Mouse (Mus musculus) embryo, embryonic 10 days (tissue): ENCODE measurements around the gene Lrp5.

Experiments used
- DNase-seq: peaks from one replicate; pipeline ENCODE4 v3.0.0-alpha.2; 2015; ENCODE audit warnings: low spot score

The Lrp5 gene

DNA sequence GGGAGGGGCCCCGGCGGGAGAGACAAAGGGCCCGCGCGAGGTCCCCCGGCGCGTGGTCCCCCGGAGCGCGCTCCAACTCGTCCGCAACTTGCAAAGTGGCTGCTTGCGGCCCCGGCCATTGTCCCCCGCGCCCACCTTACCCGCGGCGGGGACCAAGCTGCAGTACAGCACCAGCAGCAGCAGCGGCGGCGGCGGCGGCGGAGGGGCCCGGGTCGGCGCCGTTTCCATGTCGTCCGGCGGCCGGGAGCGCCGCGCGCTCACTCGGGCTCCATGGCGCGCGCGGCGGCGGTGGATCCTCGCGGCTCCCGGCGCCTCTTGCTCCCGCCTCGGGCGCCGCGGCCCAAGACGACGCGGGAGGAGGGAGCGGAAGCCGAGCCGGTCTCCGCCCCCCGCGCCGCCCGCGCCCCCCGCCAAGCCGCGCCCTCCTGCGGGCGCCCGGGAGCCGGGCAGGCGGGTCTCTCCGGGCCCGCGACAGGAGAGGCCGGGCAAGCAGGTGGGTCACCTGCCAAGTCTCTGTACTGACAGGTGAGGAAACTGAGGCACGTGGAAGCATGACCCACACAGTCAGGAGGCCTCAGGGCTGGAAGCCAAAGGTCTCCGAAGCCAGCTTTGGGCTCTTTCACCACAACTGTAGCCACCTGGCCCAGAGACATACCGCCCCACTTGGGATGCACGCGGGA lies at the start of gene Lrp5:
Gene Lrp5 (minus strand): TSS at position 350 of the 680 bp plus-strand sequence.
- DNase-seq = peak; percentile 57

DNA sequence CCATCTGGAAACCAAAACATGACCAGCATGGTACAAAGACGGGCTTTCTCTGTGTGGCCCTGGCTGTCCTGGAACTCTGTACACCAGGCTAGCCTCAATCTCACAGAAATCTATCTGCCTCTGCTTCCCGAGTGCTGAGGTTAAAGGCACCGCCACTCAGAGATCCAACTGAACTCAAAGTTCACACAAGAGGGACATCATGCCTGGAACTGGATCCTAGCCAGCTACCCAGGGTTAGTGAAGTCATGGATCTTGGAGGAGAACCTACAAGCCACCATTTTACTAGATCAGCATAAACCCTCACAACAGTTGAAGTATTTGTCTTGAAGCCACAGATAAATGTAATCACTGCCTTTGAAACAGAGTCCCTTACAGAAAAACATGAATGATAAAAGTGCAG lies 49.6 kb upstream of the Lrp5 start:
- no peak for DNase-seq

DNA sequence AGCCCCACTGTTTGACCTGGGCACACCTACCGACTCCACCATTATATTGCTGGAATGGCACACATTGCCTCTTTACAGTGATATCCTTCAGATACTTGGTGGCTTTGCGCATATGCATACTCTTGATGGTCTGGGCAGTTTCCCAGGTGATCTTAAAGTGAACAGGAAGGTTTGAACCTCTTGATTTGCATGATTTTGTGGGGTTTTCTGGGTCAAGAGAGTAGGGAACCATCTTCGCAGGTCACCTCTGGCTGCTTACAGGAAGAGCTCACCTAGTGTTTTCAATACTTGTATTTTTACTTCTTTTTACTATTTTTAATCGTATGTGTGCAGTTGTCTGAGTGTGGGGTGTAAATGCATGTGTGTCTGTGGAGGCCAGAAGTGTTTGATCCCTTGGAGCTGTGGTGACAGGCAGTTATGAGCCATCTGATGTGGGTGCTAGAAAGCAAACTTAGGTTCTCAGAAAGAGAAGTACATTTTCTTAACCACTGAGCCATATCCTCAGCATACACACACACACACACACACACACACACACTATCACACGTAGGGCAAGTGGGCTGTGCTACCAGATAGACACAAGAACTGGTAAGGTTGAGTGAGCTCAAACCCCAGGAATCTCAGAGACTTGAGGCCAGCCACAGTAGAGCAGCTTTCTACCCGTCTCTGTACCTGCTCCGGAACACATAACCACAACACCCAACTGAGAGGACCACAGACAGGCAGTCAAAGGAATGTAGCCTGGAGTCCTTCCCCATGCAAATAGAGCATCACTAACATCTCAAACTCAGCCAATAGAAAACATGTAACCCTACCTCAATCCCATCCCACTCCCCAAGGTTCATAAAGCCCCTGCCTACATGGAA lies 44.6 kb upstream of the Lrp5 start:
- no peak for DNase-seq

DNA sequence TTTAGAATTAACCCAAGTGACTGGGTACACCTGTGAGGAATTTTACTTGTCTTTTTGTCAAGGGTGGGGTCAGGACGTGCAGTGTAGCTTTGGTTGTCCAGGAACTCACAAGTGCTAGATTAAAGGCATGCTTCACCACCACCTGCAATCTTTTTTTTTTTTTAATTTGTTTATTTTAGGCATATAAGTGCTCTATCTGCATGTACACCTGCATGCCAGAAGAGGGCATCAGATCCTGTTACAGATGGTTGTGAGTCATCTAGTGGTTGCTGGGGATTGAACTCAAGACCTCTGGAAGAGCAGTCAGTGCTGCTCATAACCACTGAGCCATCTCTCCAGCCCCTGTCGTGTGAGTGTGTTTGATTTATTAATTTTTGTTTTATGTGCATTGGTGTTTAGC lies 42.5 kb upstream of the Lrp5 start:
- DNase-seq = no peak

DNA sequence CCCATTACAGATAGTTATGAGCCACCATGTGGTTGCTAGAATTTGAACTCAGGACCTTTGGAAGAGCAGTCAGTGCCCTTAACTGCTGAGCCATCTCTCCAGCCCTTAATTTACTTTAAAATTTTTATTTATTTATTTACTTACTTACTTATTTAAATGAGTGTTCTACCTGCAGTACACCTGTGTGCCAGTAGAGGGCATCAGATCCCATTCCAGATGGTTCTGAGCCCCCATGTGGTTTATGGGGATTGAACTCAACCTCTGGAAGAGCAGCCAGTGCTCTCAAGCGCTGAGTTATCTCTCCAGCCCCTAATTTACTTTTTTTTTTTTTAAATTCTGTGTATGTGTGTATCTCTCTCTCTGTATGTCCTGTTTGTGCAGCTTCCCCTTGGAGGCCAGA lies 38.4 kb upstream of the Lrp5 start:
- DNase-seq = peak; percentile 76

DNA sequence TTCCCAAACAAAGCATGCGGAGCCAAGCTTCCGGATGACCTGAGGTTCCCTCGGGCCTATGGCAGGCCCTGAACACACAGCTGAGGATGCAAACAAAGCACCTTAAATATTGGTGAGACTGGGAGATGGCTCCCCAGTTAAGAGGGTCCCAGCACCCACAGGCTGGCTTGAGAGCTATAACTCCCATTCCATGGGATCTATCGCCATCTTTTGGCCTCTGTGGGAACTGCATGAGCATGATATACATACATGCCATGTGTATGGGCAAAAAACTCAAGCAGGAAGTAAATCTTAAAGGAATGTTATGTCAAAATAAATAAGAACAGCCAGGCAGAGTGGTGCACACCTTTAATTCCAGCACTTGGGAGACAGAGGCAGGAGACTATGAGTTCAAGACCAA lies 37.5 kb upstream of the Lrp5 start:
- peak; percentile 53 for DNase-seq

DNA sequence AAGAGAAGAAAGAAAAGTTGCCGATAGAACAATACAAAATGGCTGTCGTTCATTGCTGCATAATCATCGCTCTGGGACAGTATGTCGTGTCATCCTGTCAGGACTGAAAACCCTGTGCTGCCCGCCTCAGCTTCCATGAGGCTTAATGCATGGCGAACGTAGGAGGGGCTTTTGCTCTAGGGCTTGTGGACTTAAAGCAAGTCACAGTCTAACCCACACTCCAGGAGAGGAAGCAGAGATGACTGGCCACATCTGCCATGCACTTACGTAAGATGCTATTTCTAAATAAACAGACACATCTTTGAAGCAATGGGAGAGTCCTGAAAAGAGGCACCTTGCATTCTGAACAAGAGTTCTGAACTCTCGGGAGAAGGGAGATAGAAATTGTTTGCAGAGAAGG lies 36.8 kb upstream of the Lrp5 start:
- DNase-seq = no peak

DNA sequence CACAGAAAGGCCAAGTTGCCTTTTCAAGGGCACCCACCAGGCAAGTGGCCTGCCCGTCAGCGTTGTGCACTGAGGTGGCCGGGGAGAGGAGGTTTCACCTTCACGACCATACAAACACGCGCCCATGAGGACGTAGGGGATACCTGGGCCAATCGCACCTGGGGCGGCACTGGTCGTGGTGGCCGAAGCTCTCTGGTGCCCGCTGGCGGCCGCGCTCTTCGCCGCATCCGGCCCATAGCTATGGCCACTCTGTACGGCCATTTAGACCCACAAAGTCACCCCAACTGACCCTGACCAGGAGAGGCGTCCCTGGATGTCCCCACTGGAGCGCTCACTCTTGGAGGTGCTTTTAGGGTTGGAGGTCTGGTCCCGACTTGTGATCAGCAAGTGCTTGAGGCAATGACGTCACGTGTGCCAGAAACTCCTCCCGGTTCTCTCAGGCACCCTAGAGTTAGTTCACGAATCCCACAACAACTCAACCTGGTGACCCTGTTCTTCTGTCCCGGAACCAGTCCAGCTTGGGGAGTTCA lies 33.1 kb upstream of the Lrp5 start:
- DNase-seq = peak; percentile 74

DNA sequence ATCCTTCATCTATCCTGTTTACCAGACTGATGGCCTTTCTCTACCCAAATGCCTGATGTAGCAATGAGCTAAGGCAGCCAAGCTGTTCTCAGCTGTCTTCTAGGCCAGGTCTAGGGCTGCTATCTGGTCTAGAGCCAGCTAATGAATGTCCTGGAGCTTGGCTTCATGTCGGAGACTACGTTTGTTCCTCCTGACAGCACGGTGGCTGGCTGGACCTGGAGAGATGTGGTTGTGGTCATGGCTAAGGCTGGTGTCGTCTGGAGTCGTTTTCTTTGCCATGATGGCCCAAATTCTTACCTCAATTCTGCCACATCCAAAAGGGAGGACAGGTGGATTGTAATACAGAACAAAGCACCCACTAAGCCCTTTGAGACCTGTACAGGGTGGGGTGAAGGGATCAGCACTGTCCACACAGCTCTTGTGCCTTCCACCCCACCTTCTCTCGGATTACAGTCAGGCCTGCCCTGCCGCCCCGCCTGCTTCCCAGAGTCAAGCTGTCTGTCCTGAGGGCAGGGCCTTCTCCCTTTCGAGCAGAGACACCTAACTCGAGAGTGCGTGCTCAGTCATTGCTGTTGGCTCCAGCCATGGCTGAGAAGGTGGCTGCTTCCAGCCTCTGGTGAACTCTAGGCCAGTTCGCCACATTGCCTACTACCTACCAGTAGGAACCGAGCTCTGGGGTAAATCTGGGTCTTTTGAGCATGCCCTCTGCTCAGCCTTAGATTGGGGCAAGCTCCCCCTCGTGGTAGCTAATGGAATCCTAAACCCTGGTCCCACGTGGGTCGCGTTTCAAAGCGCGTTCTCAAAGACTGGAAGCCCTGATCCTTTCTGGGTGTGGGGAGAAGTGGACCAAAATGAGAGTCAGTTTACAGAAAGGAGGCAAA lies 32.4 kb upstream of the Lrp5 start:
- DNase-seq = peak; percentile 85

DNA sequence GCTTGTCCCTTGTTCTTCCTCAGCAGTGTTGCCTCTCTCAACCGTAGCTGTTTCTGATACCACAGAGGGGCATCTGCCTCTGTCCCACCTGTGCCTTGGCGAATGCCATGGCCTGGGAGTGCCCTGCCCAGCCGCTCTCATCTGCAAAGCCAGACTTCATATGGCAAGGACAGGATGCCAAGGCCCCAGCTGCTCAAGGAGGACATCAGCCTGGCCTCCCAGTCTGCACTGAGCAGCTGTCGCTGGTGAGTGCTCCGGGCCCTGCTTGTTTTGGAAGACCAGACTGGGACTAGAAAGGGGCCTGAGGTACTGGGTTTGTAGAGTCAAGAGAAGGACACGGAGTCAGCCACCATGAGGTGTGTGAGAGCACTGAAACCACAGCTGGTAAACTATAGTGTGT lies 28.0 kb upstream of the Lrp5 start:
- no peak for DNase-seq

DNA sequence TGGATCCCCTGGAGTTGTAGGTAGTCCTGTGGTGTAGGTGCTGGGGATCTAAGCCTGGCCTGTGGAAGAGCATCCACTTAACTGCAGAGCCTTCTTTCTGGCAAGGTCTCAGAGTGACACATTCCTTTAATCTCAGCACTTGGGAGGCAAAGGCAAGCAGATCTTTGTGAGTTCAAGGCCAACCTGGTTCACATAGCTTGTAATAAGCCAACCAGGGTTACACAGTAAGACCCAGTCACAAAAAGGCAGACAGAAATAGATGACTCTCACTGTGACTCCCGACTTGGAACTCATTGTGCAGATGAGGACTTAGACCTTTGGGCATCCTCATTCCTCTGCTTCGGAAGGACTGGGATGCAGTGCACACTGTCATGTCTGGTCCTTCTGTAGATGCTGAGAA lies 24.1 kb upstream of the Lrp5 start:
- DNase-seq = no peak

DNA sequence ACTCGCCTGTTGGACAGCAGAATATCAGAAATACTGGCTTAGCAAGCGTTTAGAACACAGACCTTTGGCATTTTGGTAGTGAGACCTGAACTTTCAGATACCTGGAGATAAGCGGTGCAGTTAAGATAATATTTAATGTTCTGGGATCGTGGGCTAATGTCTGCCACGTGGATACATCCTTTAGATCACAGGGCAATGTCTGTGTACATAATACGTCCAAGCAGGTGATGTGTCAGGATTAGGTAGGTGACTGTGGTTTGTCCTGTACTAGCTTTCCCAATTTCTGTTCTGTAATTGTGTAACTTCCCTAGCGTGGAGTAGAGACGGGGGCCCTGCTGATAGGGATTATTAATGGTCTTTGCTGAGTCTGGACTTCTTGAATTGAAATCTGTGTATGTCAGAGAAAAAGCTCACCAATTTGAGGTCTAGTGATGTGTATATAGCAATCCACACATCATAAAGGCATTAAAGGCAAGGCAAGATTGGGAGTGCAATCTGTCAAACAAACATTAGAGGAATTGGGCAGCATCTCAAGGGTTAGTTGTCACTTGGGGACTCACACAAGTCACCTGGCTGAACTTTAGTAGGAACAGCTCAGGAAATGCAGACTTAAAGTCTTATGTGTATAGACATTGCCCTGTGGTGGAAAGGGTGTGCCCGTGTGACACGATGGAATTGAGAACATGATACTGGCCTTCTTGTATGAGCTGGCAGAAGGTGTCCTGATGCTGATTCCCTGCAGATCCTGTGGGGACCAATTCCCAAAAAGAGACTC lies 22.8 kb upstream of the Lrp5 start:
- DNase-seq = no peak

DNA sequence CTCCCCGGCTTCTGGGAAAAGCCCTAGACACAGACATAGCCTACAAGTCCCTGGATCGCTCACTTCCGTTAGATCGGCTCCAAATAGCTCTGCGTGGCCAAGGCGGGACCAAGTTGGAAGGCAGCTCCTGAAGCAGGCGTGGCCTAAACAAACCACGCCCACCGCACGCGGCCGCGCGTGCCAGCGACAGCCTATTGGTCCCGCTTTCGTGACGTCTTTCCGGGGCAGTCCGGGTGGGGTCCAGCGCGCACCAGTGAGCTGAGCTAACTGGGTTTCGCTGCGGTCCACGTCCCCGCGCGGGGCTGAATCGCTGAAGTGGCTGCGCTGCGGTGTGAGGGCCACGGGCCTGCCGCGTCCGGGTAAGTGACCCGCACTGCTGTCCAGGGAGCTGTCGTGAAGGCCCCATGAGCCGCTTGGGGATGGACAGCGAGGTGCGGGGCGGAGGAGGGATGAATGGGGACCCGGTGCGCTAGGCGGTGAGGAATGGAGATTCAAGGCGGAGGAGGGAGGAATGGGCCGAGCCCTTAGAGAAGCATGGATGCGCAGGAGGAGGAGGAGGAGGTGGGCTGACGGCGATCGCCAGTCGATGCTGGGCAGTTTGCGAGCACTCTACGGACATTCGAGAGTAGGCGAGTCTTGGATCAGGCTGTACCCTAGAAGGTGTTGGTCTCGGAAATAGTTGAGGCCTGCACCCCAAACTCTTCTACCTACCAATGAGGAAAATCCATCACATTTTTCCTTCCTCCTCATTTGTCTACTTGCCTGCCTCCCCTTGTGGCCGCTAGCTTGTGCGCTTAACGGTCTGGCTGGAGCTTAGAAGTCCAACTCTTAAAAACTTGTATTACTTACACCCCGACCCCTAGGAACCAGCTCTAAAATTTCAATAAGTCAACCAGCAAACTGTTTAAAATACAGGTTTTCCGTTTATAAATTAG lies 22.0 kb upstream of the Lrp5 start, which contains the start of gene 1810055G02Rik:
Gene 1810055G02Rik (plus strand): TSS at position 216 of the 935 bp plus-strand sequence.
- peak; percentile 99 for DNase-seq

DNA sequence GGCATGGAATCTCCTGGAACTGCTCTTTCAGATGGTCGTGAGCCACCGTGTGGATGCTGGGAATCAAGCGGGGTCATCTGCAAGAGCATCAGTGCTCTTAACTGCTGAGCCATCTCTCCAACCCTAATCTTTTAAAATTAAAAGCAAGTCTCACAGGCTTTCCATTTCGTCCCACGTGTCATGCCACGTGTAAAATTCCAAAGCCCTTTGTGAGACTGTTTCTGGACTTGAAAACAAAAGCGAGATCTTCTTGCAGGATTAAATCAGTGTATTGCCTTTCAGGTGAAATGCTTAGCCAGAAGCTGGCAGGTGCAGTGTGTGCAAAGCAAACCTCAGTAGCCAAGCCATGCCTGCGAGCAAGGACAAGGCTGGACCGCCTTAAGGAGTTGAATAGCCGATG lies 21.2 kb upstream of the Lrp5 start:
- no peak for DNase-seq

DNA sequence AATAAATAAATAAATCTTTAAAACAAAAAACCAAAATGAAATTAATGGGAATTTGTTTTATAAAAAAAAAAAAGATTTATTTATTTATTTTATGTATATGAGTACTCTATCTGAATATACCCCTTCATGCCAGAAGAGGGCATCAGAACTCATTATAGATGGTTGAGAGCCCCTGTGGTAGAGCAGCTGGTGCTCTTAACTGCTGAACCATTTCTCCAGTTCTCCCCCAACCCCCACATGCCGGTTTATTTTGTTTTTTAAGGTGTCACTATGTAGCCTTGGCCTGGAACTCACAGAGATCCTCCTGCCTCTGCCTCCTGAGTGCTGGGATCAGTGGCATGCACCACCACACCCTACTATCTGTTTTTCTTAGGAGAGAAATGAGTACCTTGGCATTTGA lies 19.9 kb upstream of the Lrp5 start:
- DNase-seq = peak; percentile 23

DNA sequence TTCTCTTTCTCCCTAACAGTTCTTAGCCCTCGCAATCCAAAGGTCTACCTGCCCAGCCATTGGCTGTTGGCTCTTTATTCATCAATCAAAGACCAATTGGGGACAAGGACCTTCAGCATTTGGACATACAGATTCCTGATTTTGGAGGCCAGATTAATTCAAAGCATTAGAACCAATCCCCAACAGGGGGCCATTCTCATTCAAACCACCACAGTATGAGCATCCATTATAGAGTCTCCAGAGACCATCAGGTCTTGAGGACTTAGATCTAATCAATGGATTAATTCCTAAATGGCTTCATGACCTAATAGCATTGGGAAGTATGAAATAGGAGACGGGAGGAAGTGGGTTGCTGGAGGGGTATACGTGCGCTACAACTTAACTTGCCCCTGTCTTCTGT lies 16.1 kb upstream of the Lrp5 start:
- DNase-seq = no peak

DNA sequence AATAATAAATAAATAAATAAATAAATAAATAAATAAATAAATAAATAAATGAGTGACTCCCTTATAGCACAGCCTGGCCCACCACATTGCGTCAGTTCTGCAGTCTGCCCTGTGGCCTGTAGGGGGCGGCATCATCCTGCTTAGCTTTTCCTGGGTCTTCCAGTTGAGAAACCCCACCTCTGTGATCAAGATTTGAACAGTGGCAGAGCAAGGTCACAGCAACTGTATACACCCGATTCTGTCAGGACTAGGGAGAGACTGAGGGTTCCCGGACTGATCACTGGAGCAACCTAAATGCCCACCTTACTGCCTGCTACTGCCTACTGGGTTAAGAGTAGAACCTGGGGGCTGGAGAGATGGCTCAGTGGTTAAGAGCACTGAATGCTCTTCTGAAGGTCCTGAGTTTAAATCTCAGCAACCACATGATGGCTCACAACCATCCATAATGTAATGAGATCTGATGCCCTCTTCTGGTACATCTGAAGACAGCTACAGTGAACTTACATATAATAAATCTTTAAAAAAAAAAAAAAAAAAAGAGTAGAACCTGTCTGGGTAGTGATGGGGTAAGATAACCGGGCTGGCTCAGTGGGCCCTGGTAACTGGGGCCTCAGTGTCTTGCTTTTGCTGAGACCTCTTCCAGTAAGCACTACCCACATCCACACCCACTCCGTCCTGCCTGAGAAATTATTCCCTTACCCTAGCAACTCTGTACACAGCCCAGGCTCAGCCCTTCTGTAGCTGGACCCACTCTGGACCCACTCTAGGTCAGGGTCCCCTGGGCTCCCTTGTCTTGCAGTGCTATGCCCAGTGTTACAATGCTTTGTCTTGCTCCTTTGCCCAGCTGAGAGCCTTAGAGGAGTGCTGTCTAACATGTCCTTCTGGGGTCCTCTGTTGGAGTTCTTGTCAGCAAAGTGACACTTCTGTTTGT lies 13.4 kb upstream of the Lrp5 start:
- DNase-seq = peak; percentile 89

DNA sequence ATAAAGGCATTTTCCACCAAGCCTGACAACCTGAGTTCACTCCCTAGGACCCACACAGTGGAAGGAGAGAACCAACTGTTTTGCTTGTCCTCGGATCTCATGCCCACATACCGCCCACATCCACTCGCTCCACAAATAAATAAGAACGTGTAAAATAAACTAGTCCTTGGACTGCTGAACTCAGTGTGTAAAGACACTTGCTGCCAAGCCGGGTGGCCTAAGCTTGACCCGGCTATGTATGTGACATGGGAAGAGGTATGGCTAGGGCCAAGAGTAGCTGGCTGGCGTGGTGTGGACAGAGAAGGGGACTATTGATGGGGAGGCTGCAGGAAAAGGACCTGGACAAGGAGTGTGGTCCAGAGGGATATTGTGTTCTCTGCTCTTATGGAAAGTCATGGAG lies 11.7 kb upstream of the Lrp5 start:
- no peak for DNase-seq

DNA sequence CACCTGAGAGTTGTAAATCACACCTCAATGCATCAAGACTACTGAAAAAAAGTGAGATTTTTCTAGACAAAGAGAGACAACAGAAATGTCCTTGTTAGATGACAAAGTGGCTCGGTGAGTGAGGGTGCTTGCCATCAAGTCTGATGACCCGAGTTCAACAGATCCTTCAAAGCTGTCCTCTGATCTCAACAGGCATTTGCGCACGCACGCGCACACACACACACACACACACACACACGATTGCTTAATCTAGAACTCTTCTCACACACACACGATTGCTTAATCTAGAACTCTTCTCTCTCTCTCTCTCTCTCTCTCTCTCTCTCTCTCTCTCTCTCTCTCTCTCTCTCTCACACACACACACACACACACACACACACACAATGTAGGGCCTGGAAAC lies 9.6 kb upstream of the Lrp5 start:
- no peak for DNase-seq
